Mouse (Mus musculus) CH12.LX (cell line): ENCODE measurements around the gene Fcor. TPM values are rescaled to one million over a fixed set of nuclear protein-coding genes. Genes with fewer than 3 reads are reported as not detected.

ENCODE experiments used
- DNase-seq: peaks from one replicate; pipeline ENCODE4 v3.0.0-alpha.2; 2013; ENCODE audit errors: extremely low read depth
- H3K27ac ChIP-seq: 2 replicates; pipeline ENCODE4 v1.5.1; 2012; ENCODE audit warnings: low read depth, mild to moderate bottlenecking, control low read depth, moderate library complexity; ENCODE audit not compliant: insufficient read depth
- H3K27me3 ChIP-seq: replicated peaks from 2 replicates; pipeline ENCODE3; 2012; ENCODE audit warnings: inconsistent platforms
- H3K36me3 ChIP-seq, 2 experiments: replicated peaks in 1 of 2; 2 replicates each; pipeline versions ENCODE3 to v1.6.1; 2012; ENCODE audit warnings: inconsistent platforms in 1 of 2, low read length in 1 of 2, mild to moderate bottlenecking in 1 of 2, mixed read lengths in 1 of 2, moderate library complexity in 1 of 2; ENCODE audit not compliant: control insufficient read depth in 1 of 2, insufficient read depth in 1 of 2
- H3K4me1 ChIP-seq, 2 experiments: 2 replicates each; pipeline ENCODE4 v1.6.1; 2012; ENCODE audit warnings: inconsistent platforms in 1 of 2, moderate library complexity in 1 of 2; ENCODE audit not compliant: insufficient read depth in 2 of 2, control insufficient read depth in 1 of 2
- H3K4me2 ChIP-seq: 2 replicates; pipeline ENCODE4 v1.6.1; 2012; ENCODE audit warnings: low read depth, mild to moderate bottlenecking, control low read depth; ENCODE audit not compliant: poor library complexity, insufficient read depth, severe bottlenecking
- H3K4me3 ChIP-seq, 3 experiments: fragments of 150-350 bp in 1 of 3; sonication (generic) in 1 of 3; replicated peaks in 1 of 3; 2 replicates each; pipeline versions ENCODE3 to v1.5.1; 2011 to 2012; ENCODE audit warnings: low read depth in 2 of 3, low read length in 2 of 3, mild to moderate bottlenecking in 2 of 3, moderate library complexity in 2 of 3, control low read depth in 1 of 3, improper control_type of control experiment in 1 of 3, inconsistent platforms in 1 of 3, mixed read lengths in 1 of 3; ENCODE audit not compliant: poor library complexity in 1 of 3
- H3K79me2 ChIP-seq: replicated peaks from 2 replicates; pipeline ENCODE4 v1.6.1; 2012; ENCODE audit warnings: mild to moderate bottlenecking, moderate library complexity; ENCODE audit not compliant: control insufficient read depth, poor library complexity, insufficient read depth, severe bottlenecking; ENCODE audit errors: extremely low read depth
- H3K9ac ChIP-seq: 2 replicates; pipeline ENCODE4 v1.6.1; 2012; ENCODE audit warnings: low read depth, mild to moderate bottlenecking, control low read depth, moderate library complexity; ENCODE audit not compliant: insufficient read depth
- H3K9me3 ChIP-seq: replicated peaks from 2 replicates; pipeline ENCODE3; 2012; ENCODE audit warnings: low read length, inconsistent platforms, mixed read lengths
- BHLHE40 ChIP-seq: IDR thresholded peaks from 2 replicates; pipeline ENCODE4 v1.6.1; 2011; ENCODE audit warnings: mild to moderate bottlenecking, low read depth, low read length, improper control_type of control experiment
- CHD1 ChIP-seq: IDR thresholded peaks from 2 replicates; pipeline ENCODE4 v1.6.1; 2012; ENCODE audit warnings: low read depth, low read length, improper control_type of control experiment, inconsistent platforms
- CHD2 ChIP-seq: IDR thresholded peaks from 2 replicates; pipeline ENCODE4 v1.6.1; 2011; ENCODE audit warnings: low read length, improper control_type of control experiment
- CTCF ChIP-seq, 2 experiments: IDR thresholded peaks in 1 of 2; conservative IDR thresholded peaks in 1 of 2; 2 replicates each; pipeline ENCODE4 v1.5.1; 2011 to 2012; ENCODE audit warnings: low read depth in 2 of 2, low read length in 2 of 2, improper control_type of control experiment in 1 of 2, inconsistent platforms in 1 of 2, mild to moderate bottlenecking in 1 of 2, moderate library complexity in 1 of 2
- E2F4 ChIP-seq: IDR thresholded peaks from 2 replicates; pipeline ENCODE4 v1.6.1; 2011; ENCODE audit warnings: low read depth, low read length, improper control_type of control experiment; ENCODE audit not compliant: insufficient replicate concordance
- ELF1 ChIP-seq: IDR thresholded peaks from 2 replicates; pipeline ENCODE4 v1.6.1; 2014; ENCODE audit warnings: low read depth, mild to moderate bottlenecking, inconsistent platforms, low read length, improper control_type of control experiment
- EP300 ChIP-seq: IDR thresholded peaks from 2 replicates; pipeline ENCODE4 v1.6.1; 2011; ENCODE audit warnings: low read length, improper control_type of control experiment
- ETS1 ChIP-seq: conservative IDR thresholded peaks from 2 replicates; pipeline ENCODE4 v1.6.1; 2012; ENCODE audit warnings: low read depth, mild to moderate bottlenecking, inconsistent platforms, low read length, improper control_type of control experiment, moderate library complexity
- GABPA ChIP-seq: IDR thresholded peaks from 2 replicates; pipeline ENCODE4 v1.6.1; 2012; ENCODE audit warnings: low read depth, low read length, improper control_type of control experiment, inconsistent platforms; ENCODE audit not compliant: insufficient replicate concordance
- HCFC1 ChIP-seq: IDR thresholded peaks from 2 replicates; pipeline ENCODE4 v1.6.1; 2012; ENCODE audit warnings: low read depth, mild to moderate bottlenecking, inconsistent platforms, low read length, improper control_type of control experiment
- IRF4 ChIP-seq: IDR thresholded peaks from 2 replicates; pipeline ENCODE4 v1.6.1; 2014; ENCODE audit warnings: low read depth, mild to moderate bottlenecking, inconsistent platforms, low read length, improper control_type of control experiment
- JUN ChIP-seq: IDR thresholded peaks from 2 replicates; pipeline ENCODE4 v1.6.1; 2011; ENCODE audit warnings: low read depth, mild to moderate bottlenecking, low read length, improper control_type of control experiment, moderate library complexity; ENCODE audit not compliant: insufficient read depth
- JUND ChIP-seq: conservative IDR thresholded peaks from 2 replicates; pipeline ENCODE4 v1.6.1; 2011; ENCODE audit warnings: low read depth, low read length, improper control_type of control experiment
- KAT2A ChIP-seq: IDR thresholded peaks from 2 replicates; pipeline ENCODE4 v1.6.1; 2012; ENCODE audit warnings: low read length, improper control_type of control experiment, inconsistent platforms; ENCODE audit not compliant: insufficient replicate concordance
- MAFK ChIP-seq: IDR thresholded peaks from 2 replicates; pipeline ENCODE4 v1.6.1; 2011; ENCODE audit warnings: low read length, improper control_type of control experiment; ENCODE audit not compliant: insufficient replicate concordance
- MAX ChIP-seq: IDR thresholded peaks from 2 replicates; pipeline ENCODE4 v1.6.1; 2011; ENCODE audit warnings: low read length, improper control_type of control experiment
- MAZ ChIP-seq: IDR thresholded peaks from 2 replicates; pipeline ENCODE4 v1.6.1; 2012; ENCODE audit warnings: low read depth, mild to moderate bottlenecking, inconsistent platforms, low read length, improper control_type of control experiment, moderate library complexity
- MEF2A ChIP-seq: IDR thresholded peaks from 2 replicates; pipeline ENCODE4 v1.6.1; 2014; ENCODE audit warnings: low read depth, mild to moderate bottlenecking, inconsistent platforms, low read length, improper control_type of control experiment, borderline replicate concordance
- MYC ChIP-seq: IDR thresholded peaks from 2 replicates; pipeline ENCODE4 v1.6.1; 2011; ENCODE audit warnings: low read depth, mild to moderate bottlenecking, improper control_type of control experiment, low read length
- NELFE ChIP-seq: IDR thresholded peaks from 2 replicates; pipeline ENCODE4 v1.6.1; 2011; ENCODE audit warnings: low read depth, low read length, improper control_type of control experiment
- NRF1 ChIP-seq: IDR thresholded peaks from 2 replicates; pipeline ENCODE4 v1.6.1; 2014; ENCODE audit warnings: low read depth, mild to moderate bottlenecking, inconsistent platforms, low read length, improper control_type of control experiment, moderate library complexity
- PAX5 ChIP-seq: IDR thresholded peaks from 2 replicates; pipeline ENCODE4 v1.6.1; 2012; ENCODE audit warnings: low read length, inconsistent platforms, mixed read lengths
- POLR2A ChIP-seq: IDR thresholded peaks from 2 replicates; pipeline ENCODE4 v1.6.1; 2011; ENCODE audit warnings: low read depth, mild to moderate bottlenecking, improper control_type of control experiment, low read length
- POLR2AphosphoS2 ChIP-seq: IDR thresholded peaks from 2 replicates; pipeline ENCODE4 v1.6.1; 2011; ENCODE audit warnings: low read depth, low read length, improper control_type of control experiment
- RAD21 ChIP-seq: IDR thresholded peaks from 2 replicates; pipeline ENCODE4 v1.6.1; 2011; ENCODE audit warnings: low read depth, mild to moderate bottlenecking, low read length, improper control_type of control experiment, moderate library complexity
- RCOR1 ChIP-seq: conservative IDR thresholded peaks from 2 replicates; pipeline ENCODE4 v1.6.1; 2012; ENCODE audit warnings: low read depth, mild to moderate bottlenecking, inconsistent platforms, low read length, improper control_type of control experiment
- SIN3A ChIP-seq: IDR thresholded peaks from 2 replicates; pipeline ENCODE4 v1.6.1; 2012; ENCODE audit warnings: low read length, improper control_type of control experiment, inconsistent platforms
- SMC3 ChIP-seq: IDR thresholded peaks from 2 replicates; pipeline ENCODE4 v1.6.1; 2011; ENCODE audit warnings: low read depth, low read length, improper control_type of control experiment
- TBP ChIP-seq: conservative IDR thresholded peaks from 2 replicates; pipeline ENCODE4 v1.6.1; 2011; ENCODE audit warnings: low read depth, low read length, improper control_type of control experiment
- TCF12 ChIP-seq: IDR thresholded peaks from 2 replicates; pipeline ENCODE4 v1.6.1; 2014; ENCODE audit warnings: low read depth, mild to moderate bottlenecking, inconsistent platforms, low read length, improper control_type of control experiment
- UBTF ChIP-seq: IDR thresholded peaks from 2 replicates; pipeline ENCODE4 v1.6.1; 2012; ENCODE audit warnings: low read depth, mild to moderate bottlenecking, inconsistent platforms, low read length, improper control_type of control experiment, moderate library complexity
- USF1 ChIP-seq: IDR thresholded peaks from 2 replicates; pipeline ENCODE4 v1.6.1; 2014; ENCODE audit warnings: low read depth, mild to moderate bottlenecking, inconsistent platforms, low read length, improper control_type of control experiment
- USF2 ChIP-seq: conservative IDR thresholded peaks from 2 replicates; pipeline ENCODE4 v1.6.1; 2011; ENCODE audit warnings: low read depth, low read length, improper control_type of control experiment
- ZC3H11A ChIP-seq: IDR thresholded peaks from 2 replicates; pipeline ENCODE4 v1.6.1; 2012; ENCODE audit warnings: low read depth, mild to moderate bottlenecking, inconsistent platforms, low read length, improper control_type of control experiment
- ZKSCAN1 ChIP-seq: IDR thresholded peaks from 2 replicates; pipeline ENCODE4 v1.6.1; 2012; ENCODE audit warnings: low read depth, inconsistent platforms, low read length, improper control_type of control experiment, borderline replicate concordance
- ZMIZ1 ChIP-seq: IDR thresholded peaks from 2 replicates; pipeline ENCODE4 v1.6.1; 2012; ENCODE audit warnings: low read depth, mild to moderate bottlenecking, inconsistent platforms, low read length, improper control_type of control experiment
- ZNF384 ChIP-seq: IDR thresholded peaks from 2 replicates; pipeline ENCODE4 v1.6.1; 2012; ENCODE audit warnings: low read depth, low read length, improper control_type of control experiment, inconsistent platforms
- dilution Hi-C: fragments of 300-500 bp; cut with MboI; formaldehyde crosslinking; loops from 2 replicates; pipeline ENCODE4 v1.14.3; 2020; ENCODE audit warnings: low sequenced_read_pairs; ENCODE audit not compliant: extremely low pct_unique_long_range_greater_than_20kb, extremely low pct_ligation_motif_present
- in situ Hi-C: fragments of 300-500 bp; cut with MboI; formaldehyde crosslinking; loops from 3 replicates; pipeline ENCODE4 v1.14.3; 2019; ENCODE audit warnings: low sequenced_read_pairs, low pct_ligation_motif_present, low pct_unique_long_range_greater_than_20kb, mixed read lengths
- polyA plus RNA-seq: library from polyadenylated mRNA; unstranded; fragments of >175 nt; gene quantifications from 2 replicates; pipeline ENCODE4 v1.2.1, GENCODE M21; 2012; ENCODE audit warnings: low read depth; ENCODE audit not compliant: insufficient read length
- total RNA-seq, 2 experiments: library from RNA; depleted of rRNA; stranded (reverse); fragments of 300-350 nt in 1 of 2; fragments of >200 nt in 1 of 2; gene quantifications; 2 replicates each; pipeline ENCODE4 v1.2.3; 2012 to 2014

Fcor gene
- total and polyA plus RNA-seq, 3 experiments: 0.63 TPM; not detected in 2

GRCm38 (mm10) chr8:3676131-3676992, 4.2 kb upstream of the Fcor start, which contains the start of gene Trappc5:
Gene Trappc5 (plus strand): TSS chr8:3676299.
- H3K79me2 ChIP-seq: peaks cover 21% of the 10 kb centered on the region; the same call in 1 of the 2 replicates
- H3K9me3 ChIP-seq: no peaks in the 10 kb centered on the region
- peak within 1 kb of the TSS; percentile 52; the same call in 1 of the 2 replicates for H3K27ac ChIP-seq
- H3K27me3 ChIP-seq: peaks cover 25% of the 10 kb centered on the region
- peak within 1 kb of the TSS; percentile 99 for H3K9ac ChIP-seq
- H3K4me3 ChIP-seq: peak within 1 kb of the TSS; percentile 70 to 97 (median 95)
- in situ Hi-C loops: loop anchor here (10.0 kb wide), 2 partner anchors 212 to 322 kb away; partner anchors contain the start of genes A430078G23Rik and Pex11g
- H3K36me3 ChIP-seq: peaks cover 19 to 31% of the 10 kb centered on the region in 2 experiments
- peak; percentile 91 for DNase-seq
- H3K4me2 ChIP-seq: peak within 1 kb of the TSS; percentile 85
- peaks cover 0 to 42% of the 10 kb centered on the region in 2 experiments; a peak in 2 of 4 replicates for H3K4me1 ChIP-seq
- dilution Hi-C loops: no loop called here
- peak; percentile 76 for TF ChIP-seq NELFE
- TF ChIP-seq TBP: 0 out of 2 replicates have a peak, but pooled peaks have one; percentile 34
- no peak; the same call in 1 of the 2 replicates for TF ChIP-seq RCOR1
- TF ChIP-seq POLR2A: peak; percentile 86
- TF ChIP-seq MAX: peak; percentile 88
- no peak for TF ChIP-seq CHD1
- TF ChIP-seq CTCF (conservative IDR thresholded peaks at IDR 0.05 in 1 of 2, IDR thresholded peaks at IDR 0.05 in 1 of 2; ENCODE audit: low read depth in 2 of 2, low read length in 2 of 2): peak; percentile 37 to 92
- no peak for TF ChIP-seq CHD2
- peak; percentile 90 for TF ChIP-seq ELF1
- no peak for TF ChIP-seq SIN3A
- TF ChIP-seq RAD21: peak; percentile 79
- TF ChIP-seq ETS1: no peak
- no peak for TF ChIP-seq UBTF
- peak; percentile 37; the same call in 1 of the 2 replicates for TF ChIP-seq MEF2A
- TF ChIP-seq GABPA: no peak
- no peak for TF ChIP-seq JUN
- TF ChIP-seq IRF4: peak; percentile 27; the same call in 1 of the 2 replicates
- TF ChIP-seq ZC3H11A: no peak
- no peak for TF ChIP-seq MAFK
- TF ChIP-seq ZNF384: peak; percentile 51; the same call in 1 of the 2 replicates
- peak; percentile 23; the same call in 1 of the 2 replicates for TF ChIP-seq USF1
- TF ChIP-seq HCFC1: peak; percentile 84
- peak; percentile 96 for TF ChIP-seq NRF1
- TF ChIP-seq PAX5: no peak
- no peak for TF ChIP-seq EP300
- peak; percentile 79 for TF ChIP-seq MYC
- TF ChIP-seq JUND: no peak
- peak; percentile 84 for TF ChIP-seq TCF12
- TF ChIP-seq ZKSCAN1: no peak
- TF ChIP-seq MAZ: peak; percentile 93
- peak; percentile 64 for TF ChIP-seq SMC3
- 0 out of 2 replicates have a peak, but pooled peaks have one; percentile 47 for TF ChIP-seq POLR2AphosphoS2
- TF ChIP-seq USF2: no peak
- TF ChIP-seq ZMIZ1: no peak; the same call in 1 of the 2 replicates
- TF ChIP-seq E2F4: no peak
- TF ChIP-seq BHLHE40: peak; percentile 94
- TF ChIP-seq KAT2A: peak; percentile 77; the same call in 1 of the 2 replicates
